Mouse (Mus musculus) testis, adult 2 months (tissue): ENCODE measurements around the gene Sipa1l1. TPM values are rescaled to one million over a fixed set of nuclear protein-coding genes. Genes with fewer than 3 reads are reported as not detected.

Experiments
- H3K27ac ChIP-seq: fragments of 200-500 bp; 2 replicates; pipeline ENCODE4 v1.5.1; 2012; ENCODE audit warnings: low read depth, low read length; ENCODE audit not compliant: control insufficient read depth, insufficient read depth
- H3K27me3 ChIP-seq: fragments of 200-500 bp; 2 replicates; pipeline ENCODE4 v1.6.1; 2012; ENCODE audit warnings: mild to moderate bottlenecking, low read length, moderate library complexity; ENCODE audit not compliant: control insufficient read depth, insufficient read depth
- H3K36me3 ChIP-seq: fragments of 200-500 bp; 2 replicates; pipeline ENCODE4 v1.6.1; 2012; ENCODE audit warnings: mild to moderate bottlenecking, low read length; ENCODE audit not compliant: control insufficient read depth, insufficient read depth
- H3K4me1 ChIP-seq: fragments of 200-500 bp; 2 replicates; pipeline ENCODE4 v1.6.1; 2012; ENCODE audit warnings: low read length; ENCODE audit not compliant: control insufficient read depth, insufficient read depth
- H3K4me3 ChIP-seq: fragments of 200-500 bp; 2 replicates; pipeline ENCODE4 v1.5.1; 2012; ENCODE audit warnings: low read depth, mild to moderate bottlenecking, low read length, moderate library complexity, mixed read lengths; ENCODE audit not compliant: control insufficient read depth
- CTCF ChIP-seq: fragments of 200-500 bp; IDR thresholded peaks from 2 replicates; pipeline ENCODE4 v1.5.1; 2012; ENCODE audit warnings: low read depth, mild to moderate bottlenecking, inconsistent platforms, low read length, moderate library complexity; ENCODE audit not compliant: control insufficient read depth, insufficient read depth, insufficient replicate concordance
- POLR2A ChIP-seq: fragments of 200-500 bp; IDR thresholded peaks from 2 replicates; pipeline ENCODE4 v1.6.1; 2012; ENCODE audit warnings: low read depth, mild to moderate bottlenecking, inconsistent platforms, low read length, moderate library complexity; ENCODE audit not compliant: control insufficient read depth
- polyA plus RNA-seq: library from polyadenylated mRNA; depleted of rRNA; stranded (reverse); fragments of >200 nt; gene quantifications from 2 replicates; pipeline ENCODE4 v1.2.3, GENCODE M21; 2012

The Sipa1l1 gene
- polyA plus RNA-seq, 1 experiment: 19.5 TPM

- Histone ChIP-seq H3K4me1 (no peaks in the 10 kb centered on the region), H3K4me3 (no peak overlapping the region), H3K27me3 (no peaks in the 10 kb centered on the region), H3K36me3 (no peaks in the 10 kb centered on the region), H3K27ac (no peak overlapping the region)
- TF ChIP-seq POLR2A (no peak), CTCF (no peak)
Measured at GRCm38 (mm10) chr12:82265335-82266274, 96.5 kb downstream of the Sipa1l1 start.

- Histone ChIP-seq H3K27ac (no peak overlapping the region), H3K36me3 (no peaks in the 10 kb centered on the region), H3K27me3 (no peaks in the 10 kb centered on the region), H3K4me1 (no peaks in the 10 kb centered on the region), H3K4me3 (no peak overlapping the region)
- TF ChIP-seq POLR2A: no peak
- no peak for TF ChIP-seq CTCF
Measured at GRCm38 (mm10) chr12:82271447-82271846, 102.3 kb downstream of the Sipa1l1 start.

- no peaks in the 10 kb centered on the region for H3K36me3 ChIP-seq
- H3K27ac ChIP-seq: no peak overlapping the region
- H3K4me1 ChIP-seq: no peaks in the 10 kb centered on the region
- no peaks in the 10 kb centered on the region for H3K27me3 ChIP-seq
- H3K4me3 ChIP-seq: no peak overlapping the region
- TF ChIP-seq CTCF (no peak), POLR2A (no peak)
Measured at GRCm38 (mm10) chr12:82273503-82273902, 104.4 kb downstream of the Sipa1l1 start.

DNA sequence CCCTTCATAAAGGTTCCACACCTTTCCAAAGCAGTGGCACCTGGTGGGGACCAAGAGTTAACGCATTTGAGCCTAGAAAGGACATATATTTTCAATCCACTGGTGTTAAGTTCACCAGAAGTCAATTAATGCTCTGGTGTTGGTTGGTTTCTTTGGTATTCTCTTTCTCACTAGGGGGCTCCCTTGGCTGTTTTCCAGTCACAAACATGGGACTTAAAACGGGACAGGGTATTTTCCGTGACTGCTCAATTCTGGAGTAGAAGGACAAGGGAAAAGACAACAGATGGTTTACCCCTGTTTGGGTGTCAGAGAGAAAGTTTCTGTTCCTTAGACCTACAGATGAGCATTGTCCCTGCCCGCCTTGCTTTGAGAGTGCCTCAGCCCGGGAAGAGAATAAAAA is 105.5 kb downstream of the Sipa1l1 start:
- H3K4me3 ChIP-seq: no peak overlapping the region
- TF ChIP-seq POLR2A (no peak), CTCF (no peak)

GRCm38 (mm10) chr12:82275767-82276166 is 106.6 kb downstream of the Sipa1l1 start:
- H3K27ac ChIP-seq: no peak overlapping the region

More for the DNA sequence above, 105.5 kb downstream of the Sipa1l1 start:
- Histone ChIP-seq H3K4me1 (no peaks in the 10 kb centered on the region), H3K36me3 (no peaks in the 10 kb centered on the region), H3K27me3 (no peaks in the 10 kb centered on the region), H3K27ac (no peak overlapping the region)

GRCm38 (mm10) chr12:82276591-82276990 is 107.5 kb downstream of the Sipa1l1 start:
- TF ChIP-seq CTCF: no peak
- no peak for TF ChIP-seq POLR2A
- Histone ChIP-seq H3K27ac (no peak overlapping the region), H3K27me3 (no peaks in the 10 kb centered on the region), H3K4me1 (no peaks in the 10 kb centered on the region), H3K4me3 (no peak overlapping the region), H3K36me3 (no peaks in the 10 kb centered on the region)

More at GRCm38 (mm10) chr12:82275767-82276166, 106.6 kb downstream of the Sipa1l1 start:
- Histone ChIP-seq H3K4me1 (no peaks in the 10 kb centered on the region), H3K36me3 (no peaks in the 10 kb centered on the region), H3K4me3 (no peak overlapping the region), H3K27me3 (no peaks in the 10 kb centered on the region)
- TF ChIP-seq CTCF: no peak
- TF ChIP-seq POLR2A: no peak

DNA sequence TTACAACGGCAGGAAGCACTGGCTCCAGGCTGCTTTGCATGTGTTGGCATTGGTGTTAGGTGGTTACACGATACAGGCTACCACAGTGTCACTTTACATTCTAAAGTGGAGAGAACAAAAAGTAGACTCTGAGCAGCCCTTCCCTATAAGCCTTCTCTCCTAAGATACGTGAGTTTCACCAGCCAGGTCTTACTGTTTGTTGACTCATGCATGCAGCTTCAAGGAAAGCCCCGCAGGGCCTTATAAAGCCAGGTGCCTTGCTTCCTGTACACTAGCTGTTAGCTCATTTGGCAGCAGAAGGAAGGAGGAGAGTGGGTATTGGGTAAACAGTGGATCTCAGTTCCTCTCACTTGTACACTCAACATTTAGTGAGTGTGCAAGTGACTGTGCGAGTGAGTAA is 115.5 kb downstream of the Sipa1l1 start:
- Histone ChIP-seq H3K27me3 (no peaks in the 10 kb centered on the region), H3K36me3 (no peaks in the 10 kb centered on the region), H3K4me1 (no peaks in the 10 kb centered on the region), H3K27ac (no peak overlapping the region), H3K4me3 (no peak overlapping the region)
- TF ChIP-seq CTCF (no peak), POLR2A (no peak)
